Mouse (Mus musculus): ENCODE results near the gene Dnpep.

Dnpep gene

GRCm38 (mm10) chr1:75317241-75318201, at the start of gene Dnpep:
Gene Dnpep, minus strand, starts transcription at chr1:75317990.
- peak; percentile 100 for DNase-seq

- no peak for DNase-seq
These were observed 47.8 kb upstream of the Dnpep start for GRCm38 (mm10) chr1:75365510-75366137.

- no peak for DNase-seq
These were observed 46.1 kb upstream of the Dnpep start for GRCm38 (mm10) chr1:75363868-75364267.

- peak; percentile 24 for DNase-seq
These were observed 44.0 kb upstream of the Dnpep start for GRCm38 (mm10) chr1:75361750-75362149.

- no peak for DNase-seq
These were observed 43.3 kb upstream of the Dnpep start for GRCm38 (mm10) chr1:75361123-75361522.

- peak; percentile 70 for DNase-seq
These were observed 42.6 kb upstream of the Dnpep start, which contains the start of gene Des for GRCm38 (mm10) chr1:75360112-75361031. Gene Des, plus strand, starts transcription at chr1:75360329.

GRCm38 (mm10) chr1:75359346-75359745, 41.6 kb upstream of the Dnpep start:
- no peak for DNase-seq

GRCm38 (mm10) chr1:75358009-75358408, 40.2 kb upstream of the Dnpep start:
- no peak for DNase-seq

GRCm38 (mm10) chr1:75357261-75357660, 39.5 kb upstream of the Dnpep start:
- DNase-seq, result peak; percentile 61

GRCm38 (mm10) chr1:75349275-75349674, 31.5 kb upstream of the Dnpep start:
- no peak for DNase-seq

- peak; percentile 26 for DNase-seq
These were observed 29.5 kb upstream of the Dnpep start for GRCm38 (mm10) chr1:75347279-75347678.

- no peak for DNase-seq
These were observed 27.5 kb upstream of the Dnpep start for GRCm38 (mm10) chr1:75345036-75345935.

GRCm38 (mm10) chr1:75344291-75345035, 26.7 kb upstream of the Dnpep start:
- DNase-seq, result peak; percentile 45

- DNase-seq, result peak; percentile 83
These were observed 25.2 kb upstream of the Dnpep start for GRCm38 (mm10) chr1:75342874-75343416.

GRCm38 (mm10) chr1:75340519-75340918, 22.7 kb upstream of the Dnpep start:
- DNase-seq, result no peak

GRCm38 (mm10) chr1:75339337-75339736, 21.5 kb upstream of the Dnpep start:
- DNase-seq, result no peak

GRCm38 (mm10) chr1:75338091-75338694, 20.4 kb upstream of the Dnpep start:
- DNase-seq, result no peak

GRCm38 (mm10) chr1:75337097-75337496, 19.3 kb upstream of the Dnpep start:
- DNase-seq, result no peak

- no peak for DNase-seq
These were observed 18.7 kb upstream of the Dnpep start for GRCm38 (mm10) chr1:75336461-75336860.

- no peak for DNase-seq
These were observed 13.5 kb upstream of the Dnpep start for GRCm38 (mm10) chr1:75331271-75331670.
